Mouse (Mus musculus) thymus, postnatal 25 days (tissue): ENCODE measurements around the gene Prdx2.

Source experiments
- DNase-seq: peaks from one replicate; pipeline ENCODE4 v3.0.0; 2022

Prdx2 gene

GRCm38 (mm10) chr8:84979599-84980421, 10.4 kb downstream of the Prdx2 start:
- DNase-seq: peak; percentile 84

GRCm38 (mm10) chr8:84980622-84981358, 11.4 kb downstream of the Prdx2 start:
- peak; percentile 24 for DNase-seq

- no peak for DNase-seq
Observed at GRCm38 (mm10) chr8:84981644-84982498, 12.5 kb downstream of the Prdx2 start.

- DNase-seq: no peak
Observed at GRCm38 (mm10) chr8:84982499-84983011, 13.2 kb downstream of the Prdx2 start.

GRCm38 (mm10) chr8:84984294-84985048, 15.1 kb downstream of the Prdx2 start:
- peak; percentile 12 for DNase-seq

GRCm38 (mm10) chr8:84985049-84985683, 15.8 kb downstream of the Prdx2 start:
- no peak for DNase-seq

- peak; percentile 90 for DNase-seq
Observed at GRCm38 (mm10) chr8:84985684-84986378, 16.4 kb downstream of the Prdx2 start.

- DNase-seq: no peak
Observed at GRCm38 (mm10) chr8:84986379-84986945, 17.1 kb downstream of the Prdx2 start.

GRCm38 (mm10) chr8:84987388-84987787, 18.0 kb downstream of the Prdx2 start:
- DNase-seq: no peak

GRCm38 (mm10) chr8:84987903-84988302, 18.5 kb downstream of the Prdx2 start:
- no peak for DNase-seq

GRCm38 (mm10) chr8:84989311-84989731, 19.9 kb downstream of the Prdx2 start:
- no peak for DNase-seq

- peak; percentile 93 for DNase-seq
Observed at GRCm38 (mm10) chr8:84989810-84990209, 20.4 kb downstream of the Prdx2 start.

- peak; percentile 97 for DNase-seq
Observed at GRCm38 (mm10) chr8:84990349-84990748, 21.0 kb downstream of the Prdx2 start, which contains the start of gene Hook2. Hook2 (plus strand) TSS chr8:84990603.

GRCm38 (mm10) chr8:84990836-84991235, 21.4 kb downstream of the Prdx2 start:
- DNase-seq: no peak

- DNase-seq: no peak
Observed at GRCm38 (mm10) chr8:84994375-84994774, 25.0 kb downstream of the Prdx2 start.

GRCm38 (mm10) chr8:84995680-84996079, 26.3 kb downstream of the Prdx2 start:
- no peak for DNase-seq

GRCm38 (mm10) chr8:84996978-84997377, 27.6 kb downstream of the Prdx2 start:
- DNase-seq: no peak

- peak; percentile 95 for DNase-seq
Observed at GRCm38 (mm10) chr8:84997649-84998295, 28.4 kb downstream of the Prdx2 start.

GRCm38 (mm10) chr8:85007686-85008085, 38.3 kb downstream of the Prdx2 start:
- DNase-seq: peak; percentile 47

- DNase-seq: no peak
Observed at GRCm38 (mm10) chr8:85011242-85011641, 41.9 kb downstream of the Prdx2 start.
